Mouse (Mus musculus): ENCODE data around the gene Epp13. TPM values are rescaled to one million over a fixed set of nuclear protein-coding genes. Genes with fewer than 3 reads are reported as not detected.
A peak's percentile ranks its signal among the peaks of the same experiment; 100 is the strongest.
"Not testable (repeated sequence)": the region's sequence is repeated elsewhere in the genome, so short reads cannot be mapped to it uniquely, and the experiment has no call there.

Gene Epp13
- polyA plus RNA-seq, 1 experiment from 2014 or later: not detected

DNA sequence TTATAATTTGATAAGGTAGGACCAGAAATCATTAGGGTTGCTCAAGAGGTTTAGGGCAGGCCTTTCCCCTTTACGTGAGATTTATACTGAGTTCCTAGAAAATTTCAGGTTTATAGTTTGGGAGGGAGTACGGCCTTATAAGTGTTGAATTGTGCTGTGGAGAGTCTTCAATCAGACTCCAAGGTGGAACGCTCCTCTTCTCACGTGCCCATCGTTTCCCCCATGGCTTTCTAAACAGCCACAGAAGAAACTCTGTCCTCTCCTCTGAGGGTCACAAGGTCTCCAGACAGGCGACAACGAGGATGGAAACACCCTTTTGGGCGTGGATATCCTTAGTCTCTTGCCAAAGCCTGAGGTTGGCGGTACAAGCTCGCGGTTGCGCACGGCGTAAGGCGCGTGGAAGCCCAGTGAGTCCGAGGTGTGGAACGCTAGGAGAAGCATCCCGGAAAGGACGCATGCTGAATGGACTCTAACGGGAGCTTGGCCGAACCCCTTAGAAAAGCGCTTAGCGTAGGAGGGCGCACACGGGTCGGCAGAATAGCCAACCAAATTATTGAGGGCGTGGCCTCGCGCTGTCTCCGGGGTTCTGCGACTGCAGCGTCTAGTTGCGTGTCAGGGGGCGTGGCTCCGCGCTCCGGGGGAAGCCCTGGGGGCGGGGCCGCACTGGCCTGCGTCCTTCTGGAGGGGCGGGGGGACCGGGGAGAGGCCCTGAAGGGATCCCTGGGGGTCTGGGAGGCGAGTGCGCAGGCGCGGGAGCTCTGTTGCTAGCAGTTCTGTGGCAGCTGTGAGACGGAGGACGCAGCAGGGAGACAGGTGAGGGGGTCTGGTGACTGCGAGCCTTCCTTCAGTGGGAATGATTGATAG, 33.6 kb downstream of the Epp13 start, which contains the start of gene Zfp667:
Gene Zfp667 (plus strand): TSS at position 738 of the 864 bp plus-strand sequence.
- peak within 1 kb of the TSS; percentile 81 for H3K27ac ChIP-seq (replicated peaks)
- no peaks in the 10 kb centered on the region; the same call in 1 of the 2 replicates for H3K36me3 ChIP-seq (replicated peaks)
- H3K4me1 ChIP-seq (replicated peaks): peaks cover 47% of the 10 kb centered on the region
- H3K4me3 ChIP-seq (replicated peaks): peak within 1 kb of the TSS; percentile 66
- H3K4me2 ChIP-seq: peak within 1 kb of the TSS; percentile 91
- H3K9ac ChIP-seq: peak within 1 kb of the TSS; percentile 57
- H3K9me3 ChIP-seq (replicated peaks): no peaks in the 10 kb centered on the region
- no peaks in the 10 kb centered on the region for H3K27me3 ChIP-seq
- ATAC-seq (ENCODE audit: insufficient read depth): peak; percentile 82
- 2% methylated on average over 50 of the region's 50 CpGs for WGBS (ENCODE audit: insufficient replicate concordance)

GRCm38 (mm10) chr7:6286921-6287531, 34.5 kb downstream of the Epp13 start:
- Histone ChIP-seq H3K36me3 (replicated peaks) (no peaks in the 10 kb centered on the region; the same call in 1 of the 2 replicates), H3K27me3 (no peaks in the 10 kb centered on the region), H3K9me3 (replicated peaks) (no peaks in the 10 kb centered on the region), H3K4me3 (replicated peaks) (peak overlapping the region; percentile 66), H3K4me2 (peak overlapping the region; percentile 91), H3K27ac (replicated peaks) (peak overlapping the region; percentile 81), H3K4me1 (replicated peaks) (peaks cover 47% of the 10 kb centered on the region), H3K9ac (peak overlapping the region; percentile 57)
- ATAC-seq (ENCODE audit: insufficient read depth): peak; percentile 66
- WGBS (ENCODE audit: insufficient replicate concordance): 19% methylated on average over 15 of the region's 15 CpGs

GRCm38 (mm10) chr7:6291121-6291520, 38.6 kb downstream of the Epp13 start:
- not testable (repeated sequence) for H3K27me3 ChIP-seq; H3K27ac ChIP-seq (replicated peaks); ATAC-seq (ENCODE audit: insufficient read depth); H3K9me3 ChIP-seq (replicated peaks); H3K9ac ChIP-seq; H3K4me2 ChIP-seq; H3K4me3 ChIP-seq (replicated peaks)
- WGBS (ENCODE audit: insufficient replicate concordance): 71% methylated on average over 6 of the region's 6 CpGs
- peaks cover 20% of the 10 kb centered on the region; the same call in 1 of the 2 replicates for H3K36me3 ChIP-seq (replicated peaks)
- H3K4me1 ChIP-seq (replicated peaks): peaks cover 26% of the 10 kb centered on the region

GRCm38 (mm10) chr7:6300796-6301195, 48.3 kb downstream of the Epp13 start:
- not testable (repeated sequence) for ATAC-seq (ENCODE audit: insufficient read depth); H3K4me2 ChIP-seq; H3K4me3 ChIP-seq (replicated peaks); H3K27ac ChIP-seq (replicated peaks); H3K9ac ChIP-seq; H3K4me1 ChIP-seq (replicated peaks); H3K9me3 ChIP-seq (replicated peaks); H3K27me3 ChIP-seq
- 68% methylated on average over 11 of the region's 11 CpGs for WGBS (ENCODE audit: insufficient replicate concordance)
- peaks cover 22% of the 10 kb centered on the region for H3K36me3 ChIP-seq (replicated peaks)

DNA sequence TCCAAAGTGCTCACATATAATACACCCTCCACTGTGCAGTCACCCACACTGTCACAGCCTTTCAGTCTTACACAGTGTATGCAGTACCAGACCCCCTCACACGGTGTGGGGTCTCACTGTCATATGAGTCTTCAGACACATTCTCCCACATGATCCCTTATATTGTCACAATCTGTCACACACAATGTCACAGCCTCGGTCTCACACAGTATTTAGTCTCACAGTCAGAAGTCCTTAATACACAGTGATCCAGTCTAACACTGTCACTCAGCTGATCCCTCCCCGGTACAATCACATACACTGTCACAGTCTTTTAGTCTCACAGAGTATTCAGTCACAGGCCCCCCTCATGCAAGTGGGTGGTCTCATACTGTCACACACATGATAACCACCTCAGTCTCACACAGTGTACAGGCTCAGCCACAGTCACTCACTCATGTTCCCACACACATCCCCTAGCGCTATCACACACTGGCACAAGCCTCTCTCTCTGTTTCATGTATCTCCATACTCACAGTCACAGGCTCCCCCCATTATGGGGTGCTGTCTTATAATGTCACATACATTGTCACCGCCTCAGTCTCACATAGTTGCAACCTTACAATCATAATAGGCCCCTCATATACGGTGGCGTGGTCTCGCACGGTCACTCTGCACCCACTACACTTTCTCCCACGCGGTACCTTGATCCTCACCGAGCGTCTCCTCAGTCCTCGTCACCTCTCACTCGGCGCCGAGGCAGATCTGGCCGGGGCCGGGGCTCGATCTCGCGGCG, 78.1 kb downstream of the Epp13 start:
- H3K4me2 ChIP-seq: peak overlapping the region; percentile 78
- no peaks in the 10 kb centered on the region for H3K36me3 ChIP-seq (replicated peaks)
- no peaks in the 10 kb centered on the region for H3K27me3 ChIP-seq
- H3K9ac ChIP-seq: peak overlapping the region; percentile 46
- H3K4me1 ChIP-seq (replicated peaks): peaks cover 16% of the 10 kb centered on the region
- peak overlapping the region; percentile 64 for H3K4me3 ChIP-seq (replicated peaks)
- peak overlapping the region; percentile 53; the same call in 1 of the 2 replicates for H3K27ac ChIP-seq (replicated peaks)
- H3K9me3 ChIP-seq (replicated peaks): no peaks in the 10 kb centered on the region
- ATAC-seq (ENCODE audit: insufficient read depth): peak; percentile 60
- 15% methylated on average over 23 of the region's 23 CpGs for WGBS (ENCODE audit: insufficient replicate concordance)

- Histone ChIP-seq H3K4me2 (peak within 1 kb of the TSS; percentile 78), H3K4me3 (replicated peaks) (peak within 1 kb of the TSS; percentile 64), H3K9me3 (replicated peaks) (no peaks in the 10 kb centered on the region), H3K36me3 (replicated peaks) (no peaks in the 10 kb centered on the region), H3K27ac (replicated peaks) (peak within 1 kb of the TSS; percentile 53; the same call in 1 of the 2 replicates), H3K4me1 (replicated peaks) (peaks cover 16% of the 10 kb centered on the region), H3K27me3 (no peaks in the 10 kb centered on the region), H3K9ac (peak within 1 kb of the TSS; percentile 46)
- WGBS (ENCODE audit: insufficient replicate concordance): 5% methylated on average over 31 of the region's 31 CpGs
- ATAC-seq (ENCODE audit: insufficient read depth): peak; percentile 92
Measured at GRCm38 (mm10) chr7:6331233-6331956, 78.9 kb downstream of the Epp13 start, which contains the start of gene Zfp583. Gene Zfp583 (minus strand): TSS chr7:6331285.

Other genes with a start within 250 kb of the Epp13 start
- gene Vmn1r65, start 241.7 kb upstream of the Epp13 start, polyA plus RNA-seq (2015; fragmentation: Nextera tagmentation; extraction: Ambion mirVana): not detected in 2 replicates
- gene Nlrp4c, start 207.5 kb upstream of the Epp13 start, polyA plus RNA-seq (2015; fragmentation: Nextera tagmentation; extraction: Ambion mirVana): not detected in 2 replicates
- gene Zfp787, start 96.7 kb upstream of the Epp13 start, polyA plus RNA-seq (2015; fragmentation: Nextera tagmentation; extraction: Ambion mirVana): 9.8 and 10.1 TPM in 2 replicates
- 18.2 and 22.2 TPM in 2 replicates for gene Zfp444, start 80.5 kb upstream of the Epp13 start, polyA plus RNA-seq (2015; fragmentation: Nextera tagmentation; extraction: Ambion mirVana)
- gene Galp, start 55.6 kb upstream of the Epp13 start, polyA plus RNA-seq (2015; fragmentation: Nextera tagmentation; extraction: Ambion mirVana): not detected in 2 replicates
- gene Zscan5b, start 30.4 kb upstream of the Epp13 start, polyA plus RNA-seq (2015; fragmentation: Nextera tagmentation; extraction: Ambion mirVana): not detected in 2 replicates
- gene Zfp667, start 33.9 kb downstream of the Epp13 start, polyA plus RNA-seq (2015; fragmentation: Nextera tagmentation; extraction: Ambion mirVana): 3.4 and 5.4 TPM in 2 replicates
- 0.78 and 1.0 TPM in 2 replicates for gene Zfp583, start 78.6 kb downstream of the Epp13 start, polyA plus RNA-seq (2015; fragmentation: Nextera tagmentation; extraction: Ambion mirVana)
- gene Gm3854, start 91.0 kb downstream of the Epp13 start, polyA plus RNA-seq (2015; fragmentation: Nextera tagmentation; extraction: Ambion mirVana): 0.10 and 0.22 TPM in 2 replicates
- 0.90 and 1.0 TPM in 2 replicates for gene Zfp78, start 110.6 kb downstream of the Epp13 start, polyA plus RNA-seq (2015; fragmentation: Nextera tagmentation; extraction: Ambion mirVana)
- 1.2 and 1.3 TPM in 2 replicates for gene Zfp28, start 130.6 kb downstream of the Epp13 start, polyA plus RNA-seq (2015; fragmentation: Nextera tagmentation; extraction: Ambion mirVana)
- not detected in 2 replicates for gene Smim17, start 146.0 kb downstream of the Epp13 start, polyA plus RNA-seq (2015; fragmentation: Nextera tagmentation; extraction: Ambion mirVana)
- gene Gm20715, start 157.6 kb downstream of the Epp13 start, polyA plus RNA-seq (2015; fragmentation: Nextera tagmentation; extraction: Ambion mirVana): not detected in 2 replicates
- gene Olfr1344, start 186.0 kb downstream of the Epp13 start, polyA plus RNA-seq (2015; fragmentation: Nextera tagmentation; extraction: Ambion mirVana): not detected in 2 replicates
- gene Olfr1336, start 203.5 kb downstream of the Epp13 start, polyA plus RNA-seq (2015; fragmentation: Nextera tagmentation; extraction: Ambion mirVana): not detected in 2 replicates
- not detected in 2 replicates for gene Olfr1346, start 214.4 kb downstream of the Epp13 start, polyA plus RNA-seq (2015; fragmentation: Nextera tagmentation; extraction: Ambion mirVana)
- not detected in 2 replicates for gene Olfr5, start 234.2 kb downstream of the Epp13 start, polyA plus RNA-seq (2015; fragmentation: Nextera tagmentation; extraction: Ambion mirVana)
- gene Olfr1347, start 247.0 kb downstream of the Epp13 start, polyA plus RNA-seq (2015; fragmentation: Nextera tagmentation; extraction: Ambion mirVana): not detected in 2 replicates